Mouse (Mus musculus) urinary bladder, postnatal 14 days (tissue): ENCODE measurements around the gene Gdpgp1.

Source experiments
- DNase-seq: peaks from one replicate; pipeline ENCODE4 v3.0.0; 2021; ENCODE audit warnings: low spot score

The Gdpgp1 gene

DNA sequence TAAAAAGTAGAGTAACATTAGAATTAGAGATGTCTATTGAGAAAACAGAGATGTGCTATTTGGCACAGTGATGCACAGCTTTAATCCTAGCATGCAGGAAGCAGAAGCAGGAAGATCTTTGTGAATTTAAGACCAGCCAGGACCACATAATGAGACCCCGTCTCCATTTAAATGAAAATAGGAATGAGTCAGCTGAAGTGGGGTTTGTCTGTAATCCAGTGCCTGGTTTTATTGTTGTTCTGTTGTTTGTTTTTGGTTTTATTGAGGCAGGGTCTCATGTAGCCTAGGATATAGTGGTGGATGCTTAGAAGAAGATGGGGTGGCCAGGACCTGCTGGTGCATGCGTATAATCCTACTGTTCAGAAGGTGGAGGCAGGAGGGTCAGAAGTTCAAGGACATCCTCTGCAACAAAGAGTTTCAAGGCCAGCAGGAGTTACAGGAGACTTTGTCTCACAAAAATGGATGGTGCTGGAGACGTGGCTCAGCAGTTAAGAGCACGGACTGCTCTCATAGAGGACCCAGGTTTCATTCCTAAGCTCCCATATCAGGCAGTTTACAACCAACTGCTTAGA, 11.4 kb upstream of the Gdpgp1 start:
- DNase-seq = no peak

DNA sequence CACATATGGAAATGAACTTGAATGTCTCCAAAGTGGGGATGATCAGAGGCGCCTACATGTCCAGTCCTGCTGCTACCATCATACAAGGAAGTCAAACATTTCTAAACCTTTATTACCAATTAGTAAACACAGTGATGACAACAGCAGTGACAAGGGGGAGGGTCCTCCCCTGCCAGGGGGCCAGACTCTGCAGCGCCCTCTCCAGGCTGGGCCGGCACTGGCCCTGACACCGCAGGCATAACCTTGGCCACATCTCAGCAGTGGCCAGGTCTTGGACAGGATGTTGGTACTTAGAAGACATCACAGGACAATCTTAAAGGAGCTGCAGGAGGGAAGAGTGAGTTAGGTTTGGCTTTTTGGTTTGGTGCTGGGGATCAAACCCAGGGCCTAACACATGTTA, 5.6 kb upstream of the Gdpgp1 start:
- no peak for DNase-seq

DNA sequence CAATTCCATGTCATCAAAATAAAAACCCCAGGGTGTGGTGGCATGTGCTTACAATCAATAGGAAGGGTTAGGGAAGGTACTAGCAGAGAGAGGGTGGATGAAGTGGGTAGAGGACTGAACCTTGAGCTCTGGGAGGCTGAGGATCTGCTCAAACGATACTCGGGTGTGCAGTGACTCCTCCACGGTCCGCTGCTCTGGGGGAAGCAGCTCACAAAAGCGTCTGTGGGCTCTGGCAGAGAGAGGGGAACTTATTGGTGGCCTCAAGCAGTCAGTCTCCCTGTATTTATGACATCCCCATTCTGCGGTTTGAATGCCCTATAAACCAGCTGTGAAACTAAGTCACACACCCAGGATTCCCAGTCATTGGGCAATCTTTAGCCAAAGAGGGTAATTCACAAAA, 2.5 kb upstream of the Gdpgp1 start:
- DNase-seq = no peak

DNA sequence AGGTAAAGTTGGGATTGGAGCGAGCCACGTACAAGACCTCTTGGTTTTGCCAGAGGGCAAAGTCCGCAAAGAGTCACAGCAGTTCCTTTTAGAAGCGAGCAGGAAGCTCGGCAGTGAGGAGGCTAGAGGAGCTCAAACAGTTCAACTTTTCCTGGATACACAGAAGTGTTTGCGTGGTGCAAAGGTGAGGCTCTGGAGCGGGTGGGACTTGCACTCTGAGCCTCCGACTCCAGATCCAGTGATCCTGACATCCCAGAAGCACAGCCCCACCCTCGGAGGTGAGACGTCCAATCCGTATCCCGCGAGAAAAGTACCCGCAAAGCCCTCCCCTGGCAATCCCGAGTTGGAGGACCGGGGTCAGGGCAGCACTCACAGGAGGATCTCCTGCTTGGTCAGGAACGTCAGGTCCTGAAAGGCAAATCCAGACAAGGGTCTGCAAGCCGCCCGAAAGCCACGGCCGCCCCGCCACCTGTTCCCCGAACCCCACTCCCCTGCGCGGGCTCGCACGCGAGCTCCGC, 635 bp upstream of the Gdpgp1 start:
- DNase-seq = no peak

GRCm38 (mm10) chr7:80233799-80234198, 1.1 kb downstream of the Gdpgp1 start:
- DNase-seq = no peak

DNA sequence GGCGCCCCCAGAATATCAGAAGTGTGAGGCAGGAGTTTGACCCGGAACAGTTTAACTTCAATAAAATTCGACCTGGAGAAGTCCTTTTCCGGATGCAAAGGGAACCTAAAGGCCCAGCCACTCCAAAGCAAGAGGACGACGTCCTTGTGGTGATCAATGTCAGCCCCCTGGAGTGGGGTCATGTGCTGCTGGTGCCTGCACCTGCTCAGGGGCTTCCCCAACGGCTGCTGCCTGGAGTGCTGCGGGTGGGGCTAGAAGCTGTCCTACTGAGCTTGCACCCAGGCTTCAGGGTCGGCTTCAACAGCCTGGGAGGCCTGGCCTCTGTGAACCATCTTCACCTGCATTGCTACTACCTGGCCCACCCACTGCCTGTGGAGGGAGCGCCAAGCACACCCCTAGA, 5.9 kb downstream of the Gdpgp1 start:
- no peak for DNase-seq

DNA sequence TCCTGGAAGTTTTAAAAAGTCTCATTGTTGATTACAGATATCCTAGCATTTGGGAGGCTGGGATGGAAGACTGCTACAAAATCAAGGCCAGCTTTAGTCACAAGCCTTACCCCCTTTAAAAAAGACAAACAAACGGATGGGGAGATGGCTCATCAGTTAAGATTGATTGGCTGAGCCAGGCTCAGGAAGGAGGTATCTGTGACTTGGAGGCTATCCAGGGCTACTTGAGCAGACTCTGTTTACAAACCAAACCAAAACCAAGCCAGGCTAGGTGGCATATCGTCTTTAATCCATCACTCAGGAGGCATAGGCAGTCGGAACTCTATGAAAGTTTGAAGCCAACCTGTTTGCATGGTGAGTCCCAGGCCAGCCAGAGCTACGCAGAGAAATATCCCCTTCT, 9.0 kb downstream of the Gdpgp1 start:
- DNase-seq = no peak

GRCm38 (mm10) chr7:80244851-80245250, 12.2 kb downstream of the Gdpgp1 start:
- DNase-seq = no peak

DNA sequence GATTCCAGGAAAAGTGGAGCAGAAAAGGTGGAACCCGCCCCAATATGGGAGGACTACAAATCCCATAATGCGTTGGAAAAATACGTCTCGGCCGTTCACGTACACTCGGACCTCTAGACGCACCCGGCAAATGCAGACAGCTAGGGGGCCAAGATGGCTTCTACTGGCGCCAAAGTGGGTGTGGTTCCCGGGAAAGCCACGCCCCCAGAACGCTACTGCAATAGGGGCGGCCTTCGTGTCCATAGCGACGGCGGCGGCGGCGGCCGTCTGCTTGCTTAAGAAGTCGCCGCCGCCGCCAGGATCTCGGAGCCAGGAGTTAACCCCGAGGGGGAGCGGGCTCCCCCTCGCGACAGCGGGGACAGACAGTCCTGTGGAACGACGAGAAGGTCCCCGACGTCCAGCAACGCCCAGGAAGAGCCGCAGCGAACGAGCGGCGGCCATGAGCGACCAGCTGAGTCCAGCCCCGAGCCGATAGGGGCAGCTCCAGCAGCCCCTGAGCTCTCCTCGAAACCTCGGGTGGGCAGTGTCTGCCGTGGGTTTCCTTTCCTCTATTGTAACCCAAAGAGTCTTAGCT, 13.6 kb downstream of the Gdpgp1 start, which contains the start of gene Ttll13:
Gene Ttll13 (plus strand): TSS at position 229 of the 574 bp plus-strand sequence.
- peak; percentile 98 for DNase-seq

GRCm38 (mm10) chr7:80246859-80247258, 14.2 kb downstream of the Gdpgp1 start:
- DNase-seq = no peak

DNA sequence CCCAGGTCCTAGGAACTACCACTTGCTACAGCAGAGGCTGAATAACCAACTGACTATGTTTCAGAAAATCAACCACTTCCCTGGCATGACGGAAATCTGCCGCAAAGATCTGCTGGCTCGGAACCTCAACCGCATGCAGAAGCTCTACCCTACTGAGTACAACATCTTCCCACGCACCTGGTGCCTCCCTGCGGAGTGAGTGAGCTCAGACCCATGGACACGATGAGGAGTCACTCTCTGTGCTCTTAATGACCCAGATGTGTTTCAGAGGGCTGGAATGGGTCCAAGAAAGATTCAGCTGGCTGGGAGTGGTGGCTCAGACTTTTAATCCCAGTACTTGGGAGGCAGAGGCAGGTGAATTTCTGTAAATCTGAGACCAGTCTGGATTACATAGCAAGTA, 19.8 kb downstream of the Gdpgp1 start:
- no peak for DNase-seq

GRCm38 (mm10) chr7:80252886-80253285, 20.2 kb downstream of the Gdpgp1 start:
- DNase-seq = no peak

DNA sequence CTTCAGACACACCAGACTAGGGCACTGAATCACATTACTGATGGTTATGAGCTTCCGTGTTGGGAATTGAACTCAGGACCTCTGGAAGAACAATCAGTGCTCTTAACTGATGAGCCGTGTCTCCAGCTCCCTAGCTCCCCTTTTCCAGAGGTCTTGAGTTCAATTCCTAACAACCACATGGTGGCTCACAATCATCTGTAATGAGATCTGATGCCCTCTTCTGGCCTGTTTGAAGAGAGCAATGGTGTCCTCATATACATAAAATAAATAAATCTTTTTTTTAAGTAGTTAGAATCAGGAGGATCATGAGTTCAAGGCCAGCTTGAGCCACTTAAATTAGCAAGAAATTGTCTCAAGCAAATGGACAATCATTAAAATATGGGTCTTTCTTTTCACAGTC, 23.3 kb downstream of the Gdpgp1 start:
- no peak for DNase-seq

DNA sequence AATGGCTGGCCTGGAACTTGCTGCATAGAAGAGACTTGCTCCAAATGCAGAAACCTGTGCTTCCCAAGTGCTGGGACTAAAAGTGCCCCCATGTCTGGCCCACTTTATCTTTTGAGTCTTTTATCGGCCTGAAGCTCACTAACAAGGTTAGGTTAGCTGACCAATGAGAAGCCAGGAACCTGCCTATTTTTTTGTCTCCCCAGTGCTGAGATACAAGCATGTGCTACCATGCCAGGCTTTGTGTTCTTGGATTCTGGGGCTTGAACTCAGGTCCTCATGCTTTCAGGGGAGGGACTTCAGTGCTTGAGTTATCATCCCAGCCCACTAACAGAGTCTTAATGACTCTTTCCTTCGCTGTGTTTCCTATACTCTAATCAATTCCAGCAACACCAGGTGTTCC, 25.0 kb downstream of the Gdpgp1 start:
- no peak for DNase-seq

- peak; percentile 86 for DNase-seq
Observed at GRCm38 (mm10) chr7:80260625-80261371, 28.1 kb downstream of the Gdpgp1 start, which contains the start of gene Ngrn. TSS of gene Ngrn (plus strand) at chr7:80261215.

GRCm38 (mm10) chr7:80261372-80261990, 28.8 kb downstream of the Gdpgp1 start:
- no peak for DNase-seq

DNA sequence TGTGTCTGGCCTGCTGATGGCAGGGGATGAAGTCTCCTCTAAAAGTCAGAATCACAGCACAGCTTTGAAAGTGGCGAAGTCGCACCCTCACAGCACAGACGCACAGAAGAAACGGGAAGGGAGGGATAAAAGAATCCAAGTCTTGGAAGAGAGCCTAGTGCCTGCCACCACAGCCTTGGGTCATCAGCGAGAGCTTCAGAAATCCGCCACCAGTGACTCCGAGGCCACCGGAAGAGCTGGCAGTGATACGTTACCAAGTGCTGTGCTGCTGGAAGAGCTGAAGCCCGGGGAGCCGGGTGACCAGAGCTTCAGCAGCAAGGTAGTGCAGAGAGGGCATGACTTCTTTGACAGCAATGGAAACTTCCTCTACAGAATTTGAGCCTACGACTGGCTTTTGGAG, 31.9 kb downstream of the Gdpgp1 start:
- no peak for DNase-seq

GRCm38 (mm10) chr7:80267764-80268163, 35.1 kb downstream of the Gdpgp1 start:
- no peak for DNase-seq

DNA sequence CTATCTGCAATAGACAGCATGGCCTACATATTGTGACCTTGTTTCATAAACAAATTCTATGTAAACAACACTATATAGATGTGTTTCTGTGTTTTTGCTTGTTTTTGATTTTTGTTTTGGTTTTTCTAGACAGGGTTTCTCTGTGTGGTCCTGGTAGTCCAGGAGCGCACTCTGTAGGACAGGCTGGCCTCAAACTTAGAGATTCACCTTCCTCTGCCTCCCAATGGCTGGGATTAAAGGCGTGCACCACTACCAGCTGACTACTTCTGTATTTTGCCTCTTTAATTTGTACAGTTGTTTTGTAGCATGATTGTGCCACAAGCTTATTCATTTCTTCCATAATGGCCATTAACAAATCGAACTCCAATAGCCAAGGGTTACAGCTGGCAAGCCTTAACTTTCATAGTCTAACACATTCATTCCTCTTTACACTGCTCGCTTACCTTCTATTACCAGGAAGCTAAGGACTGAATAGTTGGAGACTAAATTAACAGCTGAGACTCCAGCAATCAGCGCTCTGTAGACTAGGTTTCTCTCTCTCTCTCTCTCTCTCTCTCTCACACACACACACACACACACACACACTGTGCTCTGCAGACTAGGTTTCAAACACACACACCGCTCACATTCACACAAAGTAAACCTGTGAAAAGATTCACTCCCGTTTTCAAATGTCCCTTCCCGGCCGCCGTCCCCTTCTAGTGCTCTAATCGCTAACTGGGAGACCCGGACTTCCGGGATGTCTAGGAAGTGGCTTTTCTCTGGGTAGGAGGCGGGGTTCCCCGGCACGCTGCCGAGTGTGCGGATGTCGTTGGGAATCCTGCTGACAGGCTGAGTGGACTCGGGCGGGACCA, 36.5 kb downstream of the Gdpgp1 start, which contains the start of gene Vps33b:
Gene Vps33b (plus strand): TSS at position 753 of the 854 bp plus-strand sequence.
- peak; percentile 98 for DNase-seq

DNA sequence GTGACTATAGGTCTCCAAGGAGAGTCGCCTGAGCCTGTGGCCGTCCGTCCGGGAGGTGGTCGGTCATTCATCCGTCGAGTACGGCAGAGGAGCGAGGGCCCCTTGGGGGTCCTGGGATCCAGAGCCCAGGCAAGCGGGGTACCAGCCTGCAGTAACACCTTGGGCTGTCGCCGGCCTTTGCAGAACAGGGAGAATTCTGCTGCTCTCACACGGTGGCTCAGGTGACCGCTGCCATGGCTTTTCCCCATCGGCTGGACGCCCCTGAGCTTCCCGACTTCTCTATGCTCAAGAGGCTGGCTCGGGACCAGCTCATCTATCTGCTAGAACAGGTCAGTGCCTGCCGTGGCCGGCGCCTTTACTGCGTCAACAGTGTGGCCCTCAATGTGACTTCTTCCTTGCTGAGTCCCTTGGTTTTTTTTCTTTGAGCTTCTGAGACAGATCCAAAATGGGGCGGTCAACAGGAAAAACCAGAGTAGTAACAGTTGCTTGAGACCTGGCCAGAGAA, 37.1 kb downstream of the Gdpgp1 start:
- DNase-seq = peak; percentile 67

DNA sequence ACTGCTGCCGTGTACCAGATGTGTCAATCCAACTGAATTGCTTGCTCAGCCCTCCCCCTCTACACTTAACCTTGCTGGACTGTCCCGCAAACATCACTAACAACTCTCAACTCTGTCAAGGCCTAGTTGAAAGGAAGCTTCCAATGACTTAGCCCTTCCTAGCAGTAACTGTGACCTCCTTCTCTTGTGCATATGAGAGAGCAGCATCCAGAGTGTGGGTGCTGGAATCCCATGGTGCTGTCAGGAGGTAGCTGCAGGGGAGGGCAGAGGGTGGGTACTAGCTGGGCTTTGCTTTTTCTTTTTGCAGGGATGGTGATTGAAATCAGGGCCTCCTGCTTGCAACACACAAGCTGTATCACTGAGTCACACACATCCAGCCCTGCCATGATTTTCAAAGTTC, 40.8 kb downstream of the Gdpgp1 start:
- DNase-seq = no peak

- no peak for DNase-seq
Observed at GRCm38 (mm10) chr7:80276374-80276773, 43.7 kb downstream of the Gdpgp1 start.
